Mouse (Mus musculus): ENCODE measurements around the gene Slc10a6. TPM values are rescaled to one million over a fixed set of nuclear protein-coding genes. Genes with fewer than 3 reads are reported as not detected.

Gene Slc10a6
- total and polyA plus RNA-seq, 3 experiments: not detected

DNA sequence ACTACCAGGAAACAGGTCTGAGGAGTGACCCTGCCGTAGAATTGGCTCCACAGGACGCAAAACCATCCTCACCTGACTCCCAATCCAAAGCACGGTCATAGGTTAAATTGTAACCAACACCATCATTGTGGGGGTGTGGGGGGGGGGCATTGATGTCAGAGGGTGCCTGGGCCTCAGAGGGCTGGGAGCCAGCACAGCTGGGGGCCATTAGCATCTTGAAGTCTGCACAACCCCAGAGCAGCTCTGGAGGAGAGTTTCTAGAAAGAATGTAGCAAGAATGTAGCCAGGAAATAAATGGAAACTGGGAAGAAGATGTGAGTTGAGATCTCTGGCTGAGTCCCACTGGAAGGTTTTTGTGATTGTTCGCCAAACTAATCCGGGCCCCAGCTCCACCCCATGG is 30.3 kb downstream of the Slc10a6 start:
- Histone ChIP-seq H3K4me3 (replicated peaks in 1 of 3; ENCODE audit: low read depth in 2 of 3, low read length in 2 of 3, poor library complexity in 1 of 3) (no peak overlapping the region), H3K27ac (ENCODE audit: insufficient read depth, low read depth) (no peak overlapping the region), H3K4me2 (ENCODE audit: insufficient read depth, low read depth, poor library complexity, severe bottlenecking) (no peak overlapping the region), H3K9me3 (replicated peaks; ENCODE audit: low read length) (no peaks in the 10 kb centered on the region), H3K9ac (ENCODE audit: insufficient read depth, low read depth) (no peak overlapping the region), H3K36me3 (replicated peaks in 1 of 2; ENCODE audit: control insufficient read depth in 1 of 2, insufficient read depth in 1 of 2, low read length in 1 of 2) (no peaks in the 10 kb centered on the region), H3K79me2 (replicated peaks; ENCODE audit: control insufficient read depth, extremely low read depth, insufficient read depth, poor library complexity, severe bottlenecking) (no peaks in the 10 kb centered on the region), H3K27me3 (replicated peaks) (no peaks in the 10 kb centered on the region), H3K4me1 (ENCODE audit: control insufficient read depth in 1 of 2, insufficient read depth in 2 of 2) (0 out of 4 replicates have a peak, but pooled peaks cover 2 to 3% of the 10 kb centered on the region in 2 experiments)
- DNase-seq (ENCODE audit: extremely low read depth): no peak
- in situ Hi-C loops (cut with MboI; ENCODE audit: low pct_ligation_motif_present, low pct_unique_long_range_greater_than_20kb, low sequenced_read_pairs) (no loop called here), dilution Hi-C loops (cut with MboI; ENCODE audit: extremely low pct_ligation_motif_present, extremely low pct_unique_long_range_greater_than_20kb, low sequenced_read_pairs) (no loop called here)
- TF ChIP-seq HCFC1 (IDR thresholded peaks at IDR 0.05; ENCODE audit: low read depth, low read length) (no peak), IRF4 (IDR thresholded peaks at IDR 0.05; ENCODE audit: low read depth, low read length) (no peak), POLR2A (IDR thresholded peaks at IDR 0.05; ENCODE audit: low read depth, low read length) (no peak), GABPA (IDR thresholded peaks at IDR 0.05; ENCODE audit: insufficient replicate concordance, low read depth, low read length) (no peak)

DNA sequence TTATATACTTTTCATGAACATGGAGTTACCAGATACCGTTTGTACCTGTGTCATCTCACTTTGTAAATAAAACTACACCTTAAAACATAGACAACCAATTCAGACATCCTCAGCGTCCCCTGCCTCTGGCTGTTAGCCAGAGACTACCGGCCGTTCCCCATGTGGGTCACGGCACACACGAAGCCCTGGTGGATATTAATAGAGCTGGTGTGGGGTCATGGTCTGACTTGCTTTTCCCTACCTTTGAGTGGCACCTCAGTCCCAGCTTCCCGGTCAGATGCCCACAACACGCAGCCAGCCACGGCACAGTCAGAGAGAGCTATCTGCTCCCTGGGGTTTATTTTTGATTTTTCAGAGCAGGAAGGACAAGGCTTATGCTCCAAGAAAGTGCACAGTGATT is 30.9 kb downstream of the Slc10a6 start:
- in situ Hi-C loops (cut with MboI; ENCODE audit: low pct_ligation_motif_present, low pct_unique_long_range_greater_than_20kb, low sequenced_read_pairs) (no loop called here), dilution Hi-C loops (cut with MboI; ENCODE audit: extremely low pct_ligation_motif_present, extremely low pct_unique_long_range_greater_than_20kb, low sequenced_read_pairs) (no loop called here)
- H3K9me3 ChIP-seq (replicated peaks; ENCODE audit: low read length): no peaks in the 10 kb centered on the region

GRCm38 (mm10) chr5:103597604-103598003 is 31.6 kb downstream of the Slc10a6 start:
- no peaks in the 10 kb centered on the region for H3K27me3 ChIP-seq (replicated peaks)
- no peaks in the 10 kb centered on the region for H3K36me3 ChIP-seq (replicated peaks in 1 of 2; ENCODE audit: control insufficient read depth in 1 of 2, insufficient read depth in 1 of 2, low read length in 1 of 2)
- no peaks in the 10 kb centered on the region for H3K79me2 ChIP-seq (replicated peaks; ENCODE audit: control insufficient read depth, extremely low read depth, insufficient read depth, poor library complexity, severe bottlenecking)
- in situ Hi-C loops (cut with MboI; ENCODE audit: low pct_ligation_motif_present, low pct_unique_long_range_greater_than_20kb, low sequenced_read_pairs): no loop called here
- dilution Hi-C loops (cut with MboI; ENCODE audit: extremely low pct_ligation_motif_present, extremely low pct_unique_long_range_greater_than_20kb, low sequenced_read_pairs): no loop called here
- no peak overlapping the region for H3K9ac ChIP-seq (ENCODE audit: insufficient read depth, low read depth)
- H3K4me2 ChIP-seq (ENCODE audit: insufficient read depth, low read depth, poor library complexity, severe bottlenecking): no peak overlapping the region
- TF ChIP-seq IRF4 (IDR thresholded peaks at IDR 0.05; ENCODE audit: low read depth, low read length) (no peak), CHD2 (IDR thresholded peaks at IDR 0.05; ENCODE audit: low read length) (no peak), MEF2A (IDR thresholded peaks at IDR 0.05; ENCODE audit: borderline replicate concordance, low read depth, low read length) (no peak), RCOR1 (conservative IDR thresholded peaks at IDR 0.05; ENCODE audit: low read depth, low read length) (no peak), MYC (IDR thresholded peaks at IDR 0.05; ENCODE audit: low read depth, low read length) (no peak), MXI1 (IDR thresholded peaks at IDR 0.05; ENCODE audit: low read depth, low read length) (no peak), BHLHE40 (IDR thresholded peaks at IDR 0.05; ENCODE audit: low read depth, low read length) (no peak), MAZ (IDR thresholded peaks at IDR 0.05; ENCODE audit: low read depth, low read length) (no peak), RAD21 (IDR thresholded peaks at IDR 0.05; ENCODE audit: low read depth, low read length) (no peak), E2F4 (IDR thresholded peaks at IDR 0.05; ENCODE audit: insufficient replicate concordance, low read depth, low read length) (no peak), UBTF (IDR thresholded peaks at IDR 0.05; ENCODE audit: low read depth, low read length) (no peak), KAT2A (IDR thresholded peaks at IDR 0.05; ENCODE audit: insufficient replicate concordance, low read length) (no peak), TCF12 (IDR thresholded peaks at IDR 0.05; ENCODE audit: low read depth, low read length) (no peak), GABPA (IDR thresholded peaks at IDR 0.05; ENCODE audit: insufficient replicate concordance, low read depth, low read length) (no peak), ZMIZ1 (IDR thresholded peaks at IDR 0.05; ENCODE audit: low read depth, low read length) (no peak)
- peaks cover 3 to 5% of the 10 kb centered on the region in 2 experiments; a peak in 2 of 4 replicates for H3K4me1 ChIP-seq (ENCODE audit: control insufficient read depth in 1 of 2, insufficient read depth in 2 of 2)
- no peaks in the 10 kb centered on the region for H3K9me3 ChIP-seq (replicated peaks; ENCODE audit: low read length)
- no peak overlapping the region for H3K4me3 ChIP-seq (replicated peaks in 1 of 3; ENCODE audit: low read depth in 2 of 3, low read length in 2 of 3, poor library complexity in 1 of 3)
- DNase-seq (ENCODE audit: extremely low read depth): no peak
- H3K27ac ChIP-seq (ENCODE audit: insufficient read depth, low read depth): no peak overlapping the region

More for the DNA sequence above, 30.9 kb downstream of the Slc10a6 start:
- Histone ChIP-seq H3K27ac (ENCODE audit: insufficient read depth, low read depth) (no peak overlapping the region), H3K36me3 (replicated peaks in 1 of 2; ENCODE audit: control insufficient read depth in 1 of 2, insufficient read depth in 1 of 2, low read length in 1 of 2) (no peaks in the 10 kb centered on the region), H3K79me2 (replicated peaks; ENCODE audit: control insufficient read depth, extremely low read depth, insufficient read depth, poor library complexity, severe bottlenecking) (no peaks in the 10 kb centered on the region), H3K4me1 (ENCODE audit: control insufficient read depth in 1 of 2, insufficient read depth in 2 of 2) (peaks cover 3 to 5% of the 10 kb centered on the region in 2 experiments; a peak in 2 of 4 replicates), H3K27me3 (replicated peaks) (no peaks in the 10 kb centered on the region), H3K9ac (ENCODE audit: insufficient read depth, low read depth) (no peak overlapping the region), H3K4me2 (ENCODE audit: insufficient read depth, low read depth, poor library complexity, severe bottlenecking) (no peak overlapping the region), H3K4me3 (replicated peaks in 1 of 3; ENCODE audit: low read depth in 2 of 3, low read length in 2 of 3, poor library complexity in 1 of 3) (no peak overlapping the region)
- no peak for DNase-seq (ENCODE audit: extremely low read depth)
- TF ChIP-seq ZNF384 (IDR thresholded peaks at IDR 0.05; ENCODE audit: low read depth, low read length): no peak
- TF ChIP-seq ELF1 (IDR thresholded peaks at IDR 0.05; ENCODE audit: low read depth, low read length): no peak
- TF ChIP-seq NELFE (IDR thresholded peaks at IDR 0.05; ENCODE audit: low read depth, low read length): no peak
- no peak for TF ChIP-seq CHD2 (IDR thresholded peaks at IDR 0.05; ENCODE audit: low read length)
- no peak for TF ChIP-seq CHD1 (IDR thresholded peaks at IDR 0.05; ENCODE audit: low read depth, low read length)
- no peak for TF ChIP-seq MAFK (IDR thresholded peaks at IDR 0.05; ENCODE audit: insufficient replicate concordance, low read length)
- TF ChIP-seq RCOR1 (conservative IDR thresholded peaks at IDR 0.05; ENCODE audit: low read depth, low read length): no peak
- TF ChIP-seq USF2 (conservative IDR thresholded peaks at IDR 0.05; ENCODE audit: low read depth, low read length): no peak
- TF ChIP-seq ZKSCAN1 (IDR thresholded peaks at IDR 0.05; ENCODE audit: borderline replicate concordance, low read depth, low read length): no peak
- TF ChIP-seq MAZ (IDR thresholded peaks at IDR 0.05; ENCODE audit: low read depth, low read length): no peak
